Mouse (Mus musculus) thymus, adult 2 months (tissue): ENCODE results near the gene Cpsf7. TPM values are rescaled to one million over a fixed set of nuclear protein-coding genes. Genes with fewer than 3 reads are reported as not detected.

ENCODE experiments used
- DNase-seq: peaks from one replicate; pipeline ENCODE4 v3.0.0; 2021
- H3K27ac ChIP-seq: fragments of 200-500 bp; 2 replicates; pipeline ENCODE4 v1.5.1; 2012; ENCODE audit warnings: low read length, control low read depth; ENCODE audit not compliant: control insufficient read depth, insufficient read depth
- H3K27me3 ChIP-seq: fragments of 200-500 bp; 2 replicates; pipeline ENCODE4 v1.6.1; 2012; ENCODE audit warnings: mild to moderate bottlenecking, low read length, moderate library complexity, mixed read lengths; ENCODE audit not compliant: control insufficient read depth, insufficient read depth
- H3K36me3 ChIP-seq: fragments of 200-500 bp; 2 replicates; pipeline ENCODE4 v1.6.1; 2012; ENCODE audit warnings: mild to moderate bottlenecking, low read length, moderate library complexity; ENCODE audit not compliant: control insufficient read depth, insufficient read depth
- H3K4me1 ChIP-seq: fragments of 200-500 bp; replicated peaks from 2 replicates; pipeline ENCODE4 v1.6.1; 2012; ENCODE audit warnings: low read length; ENCODE audit not compliant: control insufficient read depth, insufficient read depth
- H3K4me3 ChIP-seq: fragments of 200-500 bp; 2 replicates; pipeline ENCODE4 v1.5.1; 2012; ENCODE audit warnings: mild to moderate bottlenecking, low read length, control low read depth, moderate library complexity; ENCODE audit not compliant: control insufficient read depth, insufficient read depth
- CTCF ChIP-seq: fragments of 200-500 bp; IDR thresholded peaks from 2 replicates; pipeline ENCODE4 v1.5.1; 2012; ENCODE audit warnings: mild to moderate bottlenecking, control low read depth, low read length, moderate library complexity, borderline replicate concordance; ENCODE audit not compliant: control insufficient read depth, poor library complexity, insufficient read depth; ENCODE audit errors: extremely low read depth
- POLR2A ChIP-seq: fragments of 200-500 bp; IDR thresholded peaks from 2 replicates; pipeline ENCODE4 v1.6.1; 2012; ENCODE audit warnings: mild to moderate bottlenecking, low read length, control low read depth, moderate library complexity; ENCODE audit not compliant: control insufficient read depth, poor library complexity, insufficient read depth; ENCODE audit errors: extremely low read depth
- WGBS: fragments of 180-500 bp; shearing (Covaris S2); methylation state at CpG from one replicate; pipeline ENCODE4 v1.1.7; 2018; 5-methylcytosine and 5-hydroxymethylcytosine counted together
- polyA plus RNA-seq: library from polyadenylated mRNA; depleted of rRNA; stranded (reverse); fragments of >200 nt; gene quantifications from 2 replicates; pipeline ENCODE4 v1.2.3, GENCODE M21; 2012

The Cpsf7 gene
- polyA plus RNA-seq, 1 experiment = 113 TPM

- H3K36me3 ChIP-seq = no peaks in the 10 kb centered on the region; the same call in 1 of the 2 replicates
- no peak for TF ChIP-seq CTCF
- no peak for TF ChIP-seq POLR2A
- WGBS = 82% methylated on average over 5 of the region's 5 CpGs
- DNase-seq = no peak
- no peak overlapping the region for H3K27ac ChIP-seq
- no peaks in the 10 kb centered on the region; the same call in 1 of the 2 replicates for H3K4me1 ChIP-seq
- no peaks in the 10 kb centered on the region for H3K27me3 ChIP-seq
- no peak overlapping the region for H3K4me3 ChIP-seq
Measured at GRCm38 (mm10) chr19:10523483-10524080, 1.5 kb upstream of the Cpsf7 start.

GRCm38 (mm10) chr19:10524784-10525105, 321 bp upstream of the Cpsf7 start:
- no peaks in the 10 kb centered on the region; the same call in 1 of the 2 replicates for H3K36me3 ChIP-seq
- no peaks in the 10 kb centered on the region; the same call in 1 of the 2 replicates for H3K4me1 ChIP-seq
- no peaks in the 10 kb centered on the region for H3K27me3 ChIP-seq
- no peak for TF ChIP-seq CTCF
- peak overlapping the region; percentile 57; the same call in 1 of the 2 replicates for H3K27ac ChIP-seq
- DNase-seq = no peak
- H3K4me3 ChIP-seq = peak overlapping the region; percentile 96
- WGBS = under 1% methylated on average over 19 of the region's 19 CpGs

GRCm38 (mm10) chr19:10525910-10526309, 844 bp downstream of the Cpsf7 start, which contains the start of gene Sdhaf2:
TSS of gene Sdhaf2 (minus strand) at chr19:10526142.
- Histone ChIP-seq H3K27ac (peak within 1 kb of the TSS; percentile 79), H3K36me3 (peaks cover 11% of the 10 kb centered on the region), H3K27me3 (no peaks in the 10 kb centered on the region), H3K4me3 (peak within 1 kb of the TSS; percentile 96), H3K4me1 (no peaks in the 10 kb centered on the region; the same call in 1 of the 2 replicates)
- WGBS = under 1% methylated on average over 11 of the region's 11 CpGs
- TF ChIP-seq CTCF = no peak
- TF ChIP-seq POLR2A = no peak
- no peak for DNase-seq

GRCm38 (mm10) chr19:10530082-10530481, 5.0 kb downstream of the Cpsf7 start:
- Histone ChIP-seq H3K27me3 (no peaks in the 10 kb centered on the region), H3K36me3 (peaks cover 45% of the 10 kb centered on the region), H3K27ac (no peak overlapping the region), H3K4me3 (no peak overlapping the region), H3K4me1 (no peaks in the 10 kb centered on the region; the same call in 1 of the 2 replicates)
- WGBS = 94% methylated on average over 1 of the region's 1 CpGs
- TF ChIP-seq POLR2A = no peak
- no peak for TF ChIP-seq CTCF
- no peak for DNase-seq

GRCm38 (mm10) chr19:10539454-10539853, 14.4 kb downstream of the Cpsf7 start:
- Histone ChIP-seq H3K36me3 (peaks cover 98% of the 10 kb centered on the region), H3K27me3 (no peaks in the 10 kb centered on the region), H3K4me1 (no peaks in the 10 kb centered on the region), H3K4me3 (no peak overlapping the region), H3K27ac (no peak overlapping the region)
- TF ChIP-seq CTCF (no peak), POLR2A (no peak)
- DNase-seq = no peak
- 98% methylated on average over 5 of the region's 5 CpGs for WGBS

- no peaks in the 10 kb centered on the region for H3K27me3 ChIP-seq
- H3K4me3 ChIP-seq = peak within 1 kb of the TSS; percentile 74
- peak within 1 kb of the TSS; percentile 71 for H3K27ac ChIP-seq
- peaks cover 6% of the 10 kb centered on the region for H3K4me1 ChIP-seq
- DNase-seq = peak; percentile 89
- WGBS = 3% methylated on average over 43 of the region's 43 CpGs
- TF ChIP-seq POLR2A (peak; percentile 74; the same call in 1 of the 2 replicates), CTCF (0 out of 2 replicates have a peak, but pooled peaks have one; percentile 2)
- H3K36me3 ChIP-seq = no peaks in the 10 kb centered on the region
Measured at GRCm38 (mm10) chr19:10555624-10556510, 30.8 kb downstream of the Cpsf7 start, which contains the start of gene Tmem216. TSS of gene Tmem216 (minus strand) at chr19:10556238.

GRCm38 (mm10) chr19:10557001-10557400, 31.9 kb downstream of the Cpsf7 start:
- Histone ChIP-seq H3K36me3 (no peaks in the 10 kb centered on the region), H3K27me3 (no peaks in the 10 kb centered on the region), H3K4me1 (peaks cover 6% of the 10 kb centered on the region), H3K4me3 (no peak overlapping the region), H3K27ac (no peak overlapping the region)
- no peak for DNase-seq
- TF ChIP-seq CTCF (no peak), POLR2A (no peak)
- whole genome bisulfite sequencing = 84% methylated on average over 2 of the region's 2 CpGs
